Comparison of ENCODE assay signal across 7 mouse cellular contexts in the genomic region with DNA sequence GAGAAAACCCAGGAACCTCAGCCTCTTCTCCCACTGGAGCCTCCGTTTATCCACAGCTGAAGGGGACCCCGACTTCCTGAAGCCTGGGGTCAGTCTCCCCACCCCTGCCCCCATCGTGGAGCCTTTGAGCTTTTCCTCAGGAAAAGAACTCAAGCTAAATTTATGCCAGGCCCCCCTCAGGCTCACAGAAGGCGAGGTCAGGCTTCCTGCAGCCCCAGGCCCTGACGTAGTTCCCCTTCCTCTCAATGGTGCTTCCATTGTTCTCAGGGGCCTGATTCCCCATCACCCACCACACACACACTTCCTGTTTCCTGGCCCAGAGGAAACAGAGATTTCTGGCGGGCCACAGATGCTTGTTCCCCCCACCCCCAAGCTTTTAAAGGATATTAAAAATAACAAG. TPM values are rescaled to one million over a fixed set of nuclear protein-coding genes. Genes with fewer than 3 reads are reported as not detected.
DNase-seq lines count a peak whose midpoint lies in the region; ATAC-seq and TF ChIP-seq lines count a peak whose summit lies in the region.

No protein-coding gene starts in this region.

- peak overlapping the region; percentile 65 for H3K4me2 ChIP-seq in liver, embryonic 12.5 days

- no peaks in the 10 kb centered on the region for H3K36me3 ChIP-seq in liver, embryonic 12.5 days
- no peaks in the 10 kb centered on the region for H3K36me3 ChIP-seq in splenic B cell, adult 2 months (ENCODE audit: control insufficient read depth, insufficient read depth, low read length, poor library complexity, severe bottlenecking)

- H3K4me3 ChIP-seq in liver, embryonic 12.5 days, result no peak overlapping the region

- ATAC-seq in hematopoietic stem cell, adult 5-6 weeks (replicated peaks in 1 of 2; ENCODE audit: insufficient read depth in 1 of 2, low FRiP score in 2 of 2, low TSS enrichment in 1 of 2, low read depth in 1 of 2, poor library complexity in 2 of 2, severe bottlenecking in 2 of 2), result peak; percentile 80 to 90
- ATAC-seq in liver, embryonic 12.5 days, result no peak

- peak overlapping the region; percentile 24; the same call in 1 of the 2 replicates for H3K9ac ChIP-seq in liver, embryonic 12.5 days

- peaks cover 82% of the 10 kb centered on the region for H3K4me1 ChIP-seq in liver, embryonic 12.5 days

- TF ChIP-seq POLR2A in brain, embryonic 14.5 days (IDR thresholded peaks at IDR 0.05; ENCODE audit: borderline replicate concordance, extremely low read depth, insufficient read depth, insufficient read length, poor library complexity, severe bottlenecking), result no peak

- H3K27me3 ChIP-seq in liver, embryonic 12.5 days (replicated peaks), result peaks cover 4% of the 10 kb centered on the region; the same call in 1 of the 2 replicates
- no peaks in the 10 kb centered on the region for H3K27me3 ChIP-seq in splenic B cell, adult 2 months (ENCODE audit: control insufficient read depth, insufficient read depth, low read length, poor library complexity, severe bottlenecking)

- TF ChIP-seq CTCF in brain, embryonic 14.5 days (IDR thresholded peaks at IDR 0.05; ENCODE audit: borderline replicate concordance, extremely low read depth, insufficient read depth, insufficient read length), result no peak

- WGBS in liver, embryonic 12.5 days (ENCODE audit: insufficient replicate concordance), result 19% methylated on average over 6 of the region's 6 CpGs

- peak; percentile 61 for DNase-seq in R1 (ENCODE audit: low read depth, low spot score)
- peak; percentile 30 for DNase-seq in brain, embryonic 14.5 days (ENCODE audit: low read depth)
- DNase-seq in splenic B cell, adult 2 months (ENCODE audit: low read depth, low spot score), result peak; percentile 26
- DNase-seq in right cerebral cortex, postnatal 14 days, result no peak
- no peak for DNase-seq in layer of hippocampus, postnatal 36 days

- peak overlapping the region; percentile 87 for H3K27ac ChIP-seq in liver, embryonic 12.5 days

- H3K9me3 ChIP-seq in liver, embryonic 12.5 days (replicated peaks), result no peaks in the 10 kb centered on the region

RNA-seq across cellular contexts. Expression of gene Egfl7, which starts 1.4 kb away (rescaled TPM):
- polyA plus RNA-seq in brain, embryonic 14.5 days (2012; rRNA removed), result 139 and 192 TPM in 2 replicates
- 145 and 179 TPM in 2 replicates for total RNA-seq in hematopoietic stem cell, adult 5-6 weeks (2017)
- 106 and 120 TPM in 2 replicates for polyA plus RNA-seq in liver, embryonic 12.5 days (2016; fragmentation: Nextera tagmentation; extraction: Ambion mirVana)
- total RNA-seq in layer of hippocampus, postnatal 36 days (2021), result 10 to 100 TPM; 55.1 to 56.1 TPM

RNA-seq across cellular contexts. Expression of gene Gm20532, which starts 8.1 kb away (rescaled TPM):
- not detected in 2 replicates for polyA plus RNA-seq in brain, embryonic 14.5 days (2012; rRNA removed)
- 0.88 TPM in 1 of 2 replicates, not detected in the other for total RNA-seq in hematopoietic stem cell, adult 5-6 weeks (2017)
- polyA plus RNA-seq in liver, embryonic 12.5 days (2016; fragmentation: Nextera tagmentation; extraction: Ambion mirVana), result not detected in 2 replicates
- total RNA-seq in layer of hippocampus, postnatal 36 days (2021), result not detected

RNA-seq across cellular contexts. Expression of gene Agpat2, which starts 25.8 kb away (rescaled TPM):
- 5.5 and 6.1 TPM in 2 replicates for polyA plus RNA-seq in brain, embryonic 14.5 days (2012; rRNA removed)
- total RNA-seq in hematopoietic stem cell, adult 5-6 weeks (2017), result 49.6 and 81.5 TPM in 2 replicates
- polyA plus RNA-seq in liver, embryonic 12.5 days (2016; fragmentation: Nextera tagmentation; extraction: Ambion mirVana), result 26.7 and 28.7 TPM in 2 replicates
- 1 to 10 TPM; 1.3 to 2.3 TPM for total RNA-seq in layer of hippocampus, postnatal 36 days (2021)

RNA-seq across cellular contexts. Expression of gene Fam69b, which starts 49.9 kb away (rescaled TPM):
- polyA plus RNA-seq in brain, embryonic 14.5 days (2012; rRNA removed), result 119 and 133 TPM in 2 replicates
- 28.3 and 57.6 TPM in 2 replicates for total RNA-seq in hematopoietic stem cell, adult 5-6 weeks (2017)
- polyA plus RNA-seq in liver, embryonic 12.5 days (2016; fragmentation: Nextera tagmentation; extraction: Ambion mirVana), result 4.6 and 5.5 TPM in 2 replicates
- total RNA-seq in layer of hippocampus, postnatal 36 days (2021), result 10 to 100 TPM; 73.2 to 77.5 TPM

Comparison
In these comparisons a context has a peak if more than half of its experiments do, and no peak if none do; other contexts are left out.
1. DNase-seq: peak in R1 (single experiment), brain, embryonic 14.5 days (single experiment) and splenic B cell, adult 2 months (single experiment); none in right cerebral cortex, postnatal 14 days (single experiment) and layer of hippocampus, postnatal 36 days (0 of 2).
2. RNA of gene Agpat2, which starts 25.8 kb away (total RNA-seq): 49.6 to 81.5 TPM in hematopoietic stem cell, adult 5-6 weeks; 1.3 to 2.3 TPM in layer of hippocampus, postnatal 36 days; every median in the first group is over 10 times any median in the second.